Mouse (Mus musculus): ENCODE results near the gene Ikzf1.

- TF ChIP-seq TAL1 (IDR thresholded peaks at IDR 0.05; ENCODE audit: low read length) = no peak
- no peak for TF ChIP-seq GATA1 (IDR thresholded peaks at IDR 0.05; ENCODE audit: low read length)
These were observed 28.4 kb upstream of the Ikzf1 start for GRCm38 (mm10) chr11:11656388-11656787.

Data from erythroblast, embryonic 14.5 days (primary cell).